ENCODE assay signal across 8 mouse cellular contexts in genomic region chr1:178640719-178641455, GRCm38 (mm10).
A peak's percentile ranks its signal among the peaks of the same experiment; 100 is the strongest.
DNase-seq lines count a peak whose midpoint lies in the region; ATAC-seq and TF ChIP-seq lines count a peak whose summit lies in the region.
"Had no signal": no experiment of that assay in that cellular context is flagged by ENCODE, and none has a peak within 500 bp of the region (broad histone marks: within the 10 kb centered on the region; RNA-seq: fewer than 3 reads in every experiment).

No protein-coding gene starts in this region.

- H3K9ac ChIP-seq in MEL (ENCODE audit: control insufficient read depth, low read depth, low read length, poor library complexity, severe bottlenecking): no peak overlapping the region
- no peak overlapping the region for H3K9ac ChIP-seq in intestine, embryonic 16.5 days (ENCODE audit: low read depth, low read length)
- H3K9ac ChIP-seq in hindbrain, embryonic 11.5 days (ENCODE audit: low read depth, low read length): no peak overlapping the region
- H3K9ac ChIP-seq: neural tube, embryonic 13.5 days had no signal

- WGBS in intestine, embryonic 16.5 days: 53% methylated on average over 11 of the region's 11 CpGs
- WGBS in hindbrain, embryonic 11.5 days: 66% methylated on average over 11 of the region's 11 CpGs

- no peak for TF ChIP-seq RAD21 in MEL (IDR thresholded peaks at IDR 0.05; ENCODE audit: low read depth, low read length)

- no peak for TF ChIP-seq CTCF in MEL (IDR thresholded peaks at IDR 0.05 in 2 of 3, conservative IDR thresholded peaks at IDR 0.05 in 1 of 3; ENCODE audit: control insufficient read depth in 1 of 3, insufficient read depth in 1 of 3, low read depth in 2 of 3, low read length in 3 of 3, poor library complexity in 1 of 3, severe bottlenecking in 1 of 3)

- no peaks in the 10 kb centered on the region for H3K27me3 ChIP-seq in MEL (ENCODE audit: control insufficient read depth in 1 of 2, insufficient read depth in 2 of 2, low read length in 2 of 2)
- H3K27me3 ChIP-seq in intestine, embryonic 16.5 days (replicated peaks; ENCODE audit: control insufficient read depth, insufficient read depth, low read length): no peaks in the 10 kb centered on the region
- no peaks in the 10 kb centered on the region for H3K27me3 ChIP-seq in hindbrain, embryonic 11.5 days (ENCODE audit: control insufficient read depth, insufficient read depth, low read length)
- H3K27me3 ChIP-seq: neural tube, embryonic 13.5 days had no signal

- ATAC-seq in intestine, embryonic 16.5 days: no peak
- ATAC-seq in hindbrain, embryonic 11.5 days (ENCODE audit: low FRiP score): no peak

- peak; percentile 24 for DNase-seq in MEL (ENCODE audit: low read depth, low spot score)
- DNase-seq in adrenal gland, postnatal 10 days: peak; percentile 81
- peak; percentile 35 to 38 for DNase-seq in frontal cortex, postnatal 36 days (ENCODE audit: low spot score in 2 of 2)
- peak; percentile 62 to 67 for DNase-seq in layer of hippocampus, adult 8-10 months (ENCODE audit: low spot score in 2 of 2)
- DNase-seq in ovary, postnatal 14 days (ENCODE audit: low spot score): peak; percentile 16
- no peak for DNase-seq in hindbrain, embryonic 11.5 days (ENCODE audit: low spot score)

- H3K79me2 ChIP-seq in MEL (ENCODE audit: control insufficient read depth, insufficient read depth, low read length, poor library complexity): no peaks in the 10 kb centered on the region

- peaks cover 10 to 24% of the 10 kb centered on the region in 2 experiments for H3K4me1 ChIP-seq in MEL (ENCODE audit: control insufficient read depth in 1 of 2, insufficient read depth in 2 of 2, low read length in 2 of 2)
- H3K4me1 ChIP-seq in intestine, embryonic 16.5 days (ENCODE audit: control insufficient read depth, insufficient read depth, low read length): no peaks in the 10 kb centered on the region
- no peaks in the 10 kb centered on the region for H3K4me1 ChIP-seq in hindbrain, embryonic 11.5 days (replicated peaks; ENCODE audit: control insufficient read depth, insufficient read depth, low read length)

- no peaks in the 10 kb centered on the region for H3K9me3 ChIP-seq in MEL (replicated peaks; ENCODE audit: insufficient read depth, low read length)
- H3K9me3 ChIP-seq in intestine, embryonic 16.5 days (ENCODE audit: control insufficient read depth, low read length): no peaks in the 10 kb centered on the region
- H3K9me3 ChIP-seq in hindbrain, embryonic 11.5 days (ENCODE audit: control insufficient read depth, low read length): no peaks in the 10 kb centered on the region
- H3K9me3 ChIP-seq: neural tube, embryonic 13.5 days had no signal

- TF ChIP-seq POLR2A in MEL (IDR thresholded peaks at IDR 0.05; ENCODE audit: control insufficient read depth in 1 of 2, insufficient read depth in 1 of 2, low read depth in 1 of 2, low read length in 2 of 2, poor library complexity in 1 of 2): no peak

- TF ChIP-seq EP300 in MEL (IDR thresholded peaks at IDR 0.05; ENCODE audit: low read depth in 1 of 2, low read length in 2 of 2): no peak

- H3K4me2 ChIP-seq in intestine, embryonic 16.5 days (ENCODE audit: low read depth, low read length): no peak overlapping the region
- no peak overlapping the region for H3K4me2 ChIP-seq in hindbrain, embryonic 11.5 days (replicated peaks; ENCODE audit: low read depth, low read length)
- H3K4me2 ChIP-seq: neural tube, embryonic 13.5 days had no signal

- no peak overlapping the region for H3K27ac ChIP-seq in MEL (ENCODE audit: control insufficient read depth, low read depth, low read length)
- H3K27ac ChIP-seq in intestine, embryonic 16.5 days (ENCODE audit: low read length): no peak overlapping the region
- H3K27ac ChIP-seq in hindbrain, embryonic 11.5 days (ENCODE audit: low read depth, low read length): no peak overlapping the region
- H3K27ac ChIP-seq: neural tube, embryonic 13.5 days had no signal

- no peak overlapping the region for H3K4me3 ChIP-seq in MEL (ENCODE audit: control insufficient read depth in 1 of 2, insufficient read depth in 1 of 2, low read depth in 2 of 2, low read length in 2 of 2)
- no peak overlapping the region for H3K4me3 ChIP-seq in intestine, embryonic 16.5 days (ENCODE audit: low read length)
- H3K4me3 ChIP-seq in hindbrain, embryonic 11.5 days (ENCODE audit: low read depth, low read length): no peak overlapping the region
- H3K4me3 ChIP-seq: neural tube, embryonic 13.5 days had no signal

- H3K36me3 ChIP-seq in MEL (ENCODE audit: control insufficient read depth in 1 of 2, insufficient read depth in 2 of 2, low read length in 2 of 2): peaks cover 0 to 12% of the 10 kb centered on the region in 2 experiments; a peak in 2 of 4 replicates
- H3K36me3 ChIP-seq in intestine, embryonic 16.5 days (ENCODE audit: control insufficient read depth, insufficient read depth, low read length): no peaks in the 10 kb centered on the region
- H3K36me3 ChIP-seq in hindbrain, embryonic 11.5 days (ENCODE audit: control insufficient read depth, insufficient read depth, low read length): no peaks in the 10 kb centered on the region
- H3K36me3 ChIP-seq: neural tube, embryonic 13.5 days had no signal

TF ChIP-seq in MEL, 35 proteins besides CTCF, POLR2A, EP300 and RAD21:
- TF ChIP-seq MYC (IDR thresholded peaks at IDR 0.05; ENCODE audit: low read depth, low read length) (no peak), TAL1 (IDR thresholded peaks at IDR 0.05; ENCODE audit: low read length) (no peak), USF1 (IDR thresholded peaks at IDR 0.05; ENCODE audit: low read depth, low read length) (no peak), TBP (IDR thresholded peaks at IDR 0.05; ENCODE audit: low read depth, low read length) (no peak), NRF1 (IDR thresholded peaks at IDR 0.05; ENCODE audit: insufficient read depth, low read depth, low read length, poor library complexity, severe bottlenecking) (no peak), GABPA (IDR thresholded peaks at IDR 0.05; ENCODE audit: low read depth, low read length) (no peak), ZKSCAN1 (IDR thresholded peaks at IDR 0.05; ENCODE audit: low read depth, low read length) (no peak), UBTF (IDR thresholded peaks at IDR 0.05; ENCODE audit: borderline replicate concordance, insufficient read depth, low read depth, low read length) (no peak), MAX (IDR thresholded peaks at IDR 0.05; ENCODE audit: low read length) (no peak), CHD2 (IDR thresholded peaks at IDR 0.05; ENCODE audit: low read length) (no peak)
TF ChIP-seq in MEL: peak in this region for 0.
